Mouse (Mus musculus): ENCODE measurements around the gene Dyrk1b. TPM values are rescaled to one million over a fixed set of nuclear protein-coding genes. Genes with fewer than 3 reads are reported as not detected.

Dyrk1b gene
- polyA plus RNA-seq, 1 experiment from 2014 or later, result 17.4 TPM

Other genes with a start within 250 kb of the Dyrk1b start
- 23.7 and 26.1 TPM in 2 replicates for gene Zfp780b, start 200.3 kb upstream of the Dyrk1b start, polyA plus RNA-seq (2016; fragmentation: Nextera tagmentation; extraction: Ambion mirVana)
- 7.4 and 7.7 TPM in 2 replicates for gene Zfp850, start 165.4 kb upstream of the Dyrk1b start, polyA plus RNA-seq (2016; fragmentation: Nextera tagmentation; extraction: Ambion mirVana)
- gene Psmc4, start 129.4 kb upstream of the Dyrk1b start, polyA plus RNA-seq (2016; fragmentation: Nextera tagmentation; extraction: Ambion mirVana), result 374 and 379 TPM in 2 replicates
- gene Fcgbp, start 108.2 kb upstream of the Dyrk1b start, polyA plus RNA-seq (2016; fragmentation: Nextera tagmentation; extraction: Ambion mirVana), result 0.20 and 0.26 TPM in 2 replicates
- 0.12 and 0.17 TPM in 2 replicates for gene 9530053A07Rik, start 50.0 kb upstream of the Dyrk1b start, polyA plus RNA-seq (2016; fragmentation: Nextera tagmentation; extraction: Ambion mirVana)
- gene Fbl, start 9.8 kb upstream of the Dyrk1b start, polyA plus RNA-seq (2016; fragmentation: Nextera tagmentation; extraction: Ambion mirVana), result 147 and 151 TPM in 2 replicates
- gene Eid2, start 88.4 kb downstream of the Dyrk1b start, polyA plus RNA-seq (2016; fragmentation: Nextera tagmentation; extraction: Ambion mirVana), result 3.8 and 7.1 TPM in 2 replicates
- gene Eid2b, start 98.3 kb downstream of the Dyrk1b start, polyA plus RNA-seq (2016; fragmentation: Nextera tagmentation; extraction: Ambion mirVana), result 24.1 and 27.8 TPM in 2 replicates
- gene Selenov, start 111.7 kb downstream of the Dyrk1b start, polyA plus RNA-seq (2016; fragmentation: Nextera tagmentation; extraction: Ambion mirVana), result 0.41 and 0.94 TPM in 2 replicates
- 42.9 and 43.5 TPM in 2 replicates for gene Dll3, start 122.8 kb downstream of the Dyrk1b start, polyA plus RNA-seq (2016; fragmentation: Nextera tagmentation; extraction: Ambion mirVana)
- 189 and 196 TPM in 2 replicates for gene Timm50, start 132.6 kb downstream of the Dyrk1b start, polyA plus RNA-seq (2016; fragmentation: Nextera tagmentation; extraction: Ambion mirVana)
- gene Supt5, start 159.3 kb downstream of the Dyrk1b start, polyA plus RNA-seq (2016; fragmentation: Nextera tagmentation; extraction: Ambion mirVana), result 106 and 117 TPM in 2 replicates
- gene Rps16, start 171.2 kb downstream of the Dyrk1b start, polyA plus RNA-seq (2016; fragmentation: Nextera tagmentation; extraction: Ambion mirVana), result 594 and 628 TPM in 2 replicates
- gene Plekhg2, start 193.1 kb downstream of the Dyrk1b start, polyA plus RNA-seq (2016; fragmentation: Nextera tagmentation; extraction: Ambion mirVana), result 67.0 and 69.7 TPM in 2 replicates
- gene Zfp36, start 200.8 kb downstream of the Dyrk1b start, polyA plus RNA-seq (2016; fragmentation: Nextera tagmentation; extraction: Ambion mirVana), result 5.1 and 5.5 TPM in 2 replicates
- gene Med29, start 213.2 kb downstream of the Dyrk1b start, polyA plus RNA-seq (2016; fragmentation: Nextera tagmentation; extraction: Ambion mirVana), result 43.1 and 43.6 TPM in 2 replicates
- 84.6 and 86.2 TPM in 2 replicates for gene Paf1, start 213.5 kb downstream of the Dyrk1b start, polyA plus RNA-seq (2016; fragmentation: Nextera tagmentation; extraction: Ambion mirVana)